Mouse (Mus musculus): ENCODE measurements around the gene Tmem140. TPM values are rescaled to one million over a fixed set of nuclear protein-coding genes. Genes with fewer than 3 reads are reported as not detected.
A peak's percentile ranks its signal among the peaks of the same experiment; 100 is the strongest.

The Tmem140 gene
- polyA plus RNA-seq, 1 experiment from 2014 or later = 17.0 TPM

- H3K4me2 ChIP-seq (ENCODE audit: low read depth, low read length) = peak overlapping the region; percentile 75
- H3K27me3 ChIP-seq (ENCODE audit: insufficient read depth, low read length) = no peaks in the 10 kb centered on the region
- peaks cover 34% of the 10 kb centered on the region for H3K4me1 ChIP-seq (ENCODE audit: insufficient read depth)
- H3K27ac ChIP-seq (ENCODE audit: low read depth) = peak overlapping the region; percentile 55
- DNase-seq (no peak), ATAC-seq (no peak)
- H3K9me3 ChIP-seq (ENCODE audit: low read length) = no peaks in the 10 kb centered on the region
- H3K4me3 ChIP-seq (ENCODE audit: low read depth, low read length) = peak overlapping the region; percentile 68
- peak overlapping the region; percentile 71 for H3K9ac ChIP-seq (replicated peaks)
- 44% methylated on average over 8 of the region's 8 CpGs for WGBS (ENCODE audit: insufficient replicate concordance)
- TF ChIP-seq CTCF (IDR thresholded peaks at IDR 0.05; ENCODE audit: low read depth) = no peak
- no peak for TF ChIP-seq EP300 (IDR thresholded peaks at IDR 0.05; ENCODE audit: low read depth)
- peaks cover 32% of the 10 kb centered on the region for H3K36me3 ChIP-seq (replicated peaks; ENCODE audit: insufficient read depth, low read length)
These were observed 46.8 kb downstream of the Tmem140 start for GRCm38 (mm10) chr6:34909631-34910345.

GRCm38 (mm10) chr6:34910371-34911219 is 47.6 kb downstream of the Tmem140 start, which contains the start of gene Wdr91:
Wdr91 (minus strand) TSS chr6:34910876.
- Histone ChIP-seq H3K4me3 (ENCODE audit: low read depth, low read length) (peak within 1 kb of the TSS; percentile 68), H3K9me3 (ENCODE audit: low read length) (no peaks in the 10 kb centered on the region), H3K27ac (ENCODE audit: low read depth) (peak within 1 kb of the TSS; percentile 55), H3K9ac (replicated peaks) (peak within 1 kb of the TSS; percentile 71), H3K36me3 (replicated peaks; ENCODE audit: insufficient read depth, low read length) (peaks cover 24% of the 10 kb centered on the region), H3K27me3 (ENCODE audit: insufficient read depth, low read length) (no peaks in the 10 kb centered on the region), H3K4me1 (ENCODE audit: insufficient read depth) (peaks cover 34% of the 10 kb centered on the region), H3K4me2 (ENCODE audit: low read depth, low read length) (peak within 1 kb of the TSS; percentile 75)
- TF ChIP-seq CTCF (IDR thresholded peaks at IDR 0.05; ENCODE audit: low read depth) (peak; percentile 49), EP300 (IDR thresholded peaks at IDR 0.05; ENCODE audit: low read depth) (no peak)
- peak; percentile 89 for ATAC-seq
- peak; percentile 99 for DNase-seq
- under 1% methylated on average over 61 of the region's 64 CpGs for WGBS (ENCODE audit: insufficient replicate concordance)

GRCm38 (mm10) chr6:34913341-34914040 is 50.5 kb downstream of the Tmem140 start:
- DNase-seq (no peak), ATAC-seq (no peak)
- Histone ChIP-seq H3K4me3 (ENCODE audit: low read depth, low read length) (no peak overlapping the region), H3K9ac (replicated peaks) (no peak overlapping the region), H3K36me3 (replicated peaks; ENCODE audit: insufficient read depth, low read length) (peaks cover 5% of the 10 kb centered on the region), H3K27ac (ENCODE audit: low read depth) (no peak overlapping the region), H3K4me1 (ENCODE audit: insufficient read depth) (peaks cover 12% of the 10 kb centered on the region), H3K4me2 (ENCODE audit: low read depth, low read length) (no peak overlapping the region), H3K27me3 (ENCODE audit: insufficient read depth, low read length) (no peaks in the 10 kb centered on the region), H3K9me3 (ENCODE audit: low read length) (no peaks in the 10 kb centered on the region)
- TF ChIP-seq CTCF (IDR thresholded peaks at IDR 0.05; ENCODE audit: low read depth) (no peak), EP300 (IDR thresholded peaks at IDR 0.05; ENCODE audit: low read depth) (no peak)
- 79% methylated on average over 13 of the region's 13 CpGs for WGBS (ENCODE audit: insufficient replicate concordance)

GRCm38 (mm10) chr6:34914462-34914861 is 51.5 kb downstream of the Tmem140 start:
- 68% methylated on average over 3 of the region's 3 CpGs for WGBS (ENCODE audit: insufficient replicate concordance)
- H3K36me3 ChIP-seq (replicated peaks; ENCODE audit: insufficient read depth, low read length) = no peaks in the 10 kb centered on the region
- no peak for ATAC-seq

GRCm38 (mm10) chr6:34919146-34919545 is 56.2 kb downstream of the Tmem140 start:
- no peak overlapping the region for H3K27ac ChIP-seq (ENCODE audit: low read depth)
- WGBS (ENCODE audit: insufficient replicate concordance) = 78% methylated on average over 7 of the region's 7 CpGs
- ATAC-seq (no peak), DNase-seq (no peak)
- no peaks in the 10 kb centered on the region for H3K4me1 ChIP-seq (ENCODE audit: insufficient read depth)
- H3K9ac ChIP-seq (replicated peaks) = no peak overlapping the region
- no peaks in the 10 kb centered on the region for H3K9me3 ChIP-seq (ENCODE audit: low read length)
- no peak overlapping the region for H3K4me2 ChIP-seq (ENCODE audit: low read depth, low read length)
- H3K36me3 ChIP-seq (replicated peaks; ENCODE audit: insufficient read depth, low read length) = no peaks in the 10 kb centered on the region
- H3K27me3 ChIP-seq (ENCODE audit: insufficient read depth, low read length) = no peaks in the 10 kb centered on the region
- TF ChIP-seq EP300 (IDR thresholded peaks at IDR 0.05; ENCODE audit: low read depth) = no peak
- no peak for TF ChIP-seq CTCF (IDR thresholded peaks at IDR 0.05; ENCODE audit: low read depth)
- H3K4me3 ChIP-seq (ENCODE audit: low read depth, low read length) = no peak overlapping the region

More at GRCm38 (mm10) chr6:34914462-34914861, 51.5 kb downstream of the Tmem140 start:
- DNase-seq = no peak
- Histone ChIP-seq H3K4me2 (ENCODE audit: low read depth, low read length) (no peak overlapping the region), H3K4me1 (ENCODE audit: insufficient read depth) (peaks cover 6% of the 10 kb centered on the region), H3K4me3 (ENCODE audit: low read depth, low read length) (no peak overlapping the region), H3K27me3 (ENCODE audit: insufficient read depth, low read length) (no peaks in the 10 kb centered on the region), H3K9ac (replicated peaks) (no peak overlapping the region), H3K9me3 (ENCODE audit: low read length) (no peaks in the 10 kb centered on the region), H3K27ac (ENCODE audit: low read depth) (no peak overlapping the region)
- TF ChIP-seq EP300 (IDR thresholded peaks at IDR 0.05; ENCODE audit: low read depth) (no peak), CTCF (IDR thresholded peaks at IDR 0.05; ENCODE audit: low read depth) (no peak)

- no peak within 1 kb of the TSS for H3K4me2 ChIP-seq (ENCODE audit: low read depth, low read length)
- no peaks in the 10 kb centered on the region for H3K27me3 ChIP-seq (ENCODE audit: insufficient read depth, low read length)
- no peaks in the 10 kb centered on the region for H3K36me3 ChIP-seq (replicated peaks; ENCODE audit: insufficient read depth, low read length)
- H3K4me1 ChIP-seq (ENCODE audit: insufficient read depth) = no peaks in the 10 kb centered on the region
- no peak for TF ChIP-seq CTCF (IDR thresholded peaks at IDR 0.05; ENCODE audit: low read depth)
- TF ChIP-seq EP300 (IDR thresholded peaks at IDR 0.05; ENCODE audit: low read depth) = no peak
- no peak within 1 kb of the TSS for H3K4me3 ChIP-seq (ENCODE audit: low read depth, low read length)
- ATAC-seq (no peak), DNase-seq (no peak)
- no peak within 1 kb of the TSS for H3K27ac ChIP-seq (ENCODE audit: low read depth)
- WGBS (ENCODE audit: insufficient replicate concordance) = 56% methylated on average over 10 of the region's 10 CpGs
- H3K9ac ChIP-seq (replicated peaks) = no peak within 1 kb of the TSS
- no peaks in the 10 kb centered on the region for H3K9me3 ChIP-seq (ENCODE audit: low read length)
These were observed 57.0 kb downstream of the Tmem140 start, which contains the start of gene Stra8 for GRCm38 (mm10) chr6:34919956-34920355. Stra8 (plus strand) TSS chr6:34920163.
